Mouse (Mus musculus) gastrocnemius, adult 18-20 months (tissue): ENCODE results near the gene Mab21l3. TPM values are rescaled to one million over a fixed set of nuclear protein-coding genes. Genes with fewer than 3 reads are reported as not detected.
A peak's percentile ranks its signal among the peaks of the same experiment; 100 is the strongest.
"Not testable (repeated sequence)": the region's sequence is repeated elsewhere in the genome, so short reads cannot be mapped to it uniquely, and the experiment has no call there.

Experiments used
- DNase-seq: peaks from one replicate; pipeline ENCODE4 v3.0.0; 2021; ENCODE audit warnings: low spot score
- total RNA-seq, 2 experiments: library from RNA; stranded (reverse); gene quantifications; 2 replicates each; pipeline ENCODE4 v1.2.3; 2021

The Mab21l3 gene
- total RNA-seq, 2 experiments from 2014 or later = not detected

GRCm38 (mm10) chr3:101842372-101843094 lies 6.2 kb downstream of the Mab21l3 start:
- no peak for DNase-seq

GRCm38 (mm10) chr3:101839327-101839726 lies 9.4 kb downstream of the Mab21l3 start:
- DNase-seq = no peak

- no peak for DNase-seq
Observed at GRCm38 (mm10) chr3:101836971-101837370, 11.8 kb downstream of the Mab21l3 start.

- no peak for DNase-seq
Observed at GRCm38 (mm10) chr3:101836532-101836931, 12.2 kb downstream of the Mab21l3 start.

- peak; percentile 57 for DNase-seq
Observed at GRCm38 (mm10) chr3:101836045-101836444, 12.7 kb downstream of the Mab21l3 start.

- DNase-seq = no peak
Observed at GRCm38 (mm10) chr3:101831189-101831858, 17.4 kb downstream of the Mab21l3 start.

DNA sequence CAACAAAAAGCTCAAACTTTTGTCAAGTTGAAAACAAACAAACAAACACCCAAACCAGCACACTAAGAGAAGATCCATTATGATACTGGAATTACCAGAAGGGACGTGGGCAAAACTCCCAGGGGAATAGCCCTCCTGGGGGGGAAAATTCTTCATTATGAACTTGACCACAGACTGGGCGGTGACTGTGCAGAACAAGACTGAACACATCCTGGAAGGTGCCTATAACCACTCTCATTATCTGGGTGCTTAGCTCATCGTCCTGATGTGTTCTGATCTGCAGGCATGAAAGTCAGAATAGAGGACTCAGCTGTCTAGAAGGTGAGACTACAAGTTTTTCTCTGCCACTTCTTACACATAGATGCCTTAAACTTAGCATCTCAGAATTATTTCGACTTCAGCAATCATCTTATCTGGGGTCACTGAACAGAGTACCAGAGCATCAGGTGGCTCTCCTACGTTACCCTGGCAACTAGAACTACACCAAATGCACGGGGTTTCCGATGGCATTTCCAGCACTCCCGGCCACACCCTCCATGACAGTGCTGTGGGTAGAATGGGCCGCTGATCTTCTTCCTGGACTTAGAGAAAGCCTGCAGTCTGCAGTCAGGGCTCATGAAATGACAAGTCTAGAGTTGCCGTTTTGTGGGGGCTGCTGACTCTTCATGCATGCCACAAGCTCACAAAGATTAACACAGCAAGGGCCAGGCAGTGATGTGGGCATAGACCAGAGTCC lies 18.7 kb downstream of the Mab21l3 start:
- DNase-seq = no peak

- no peak for DNase-seq
Observed at GRCm38 (mm10) chr3:101828595-101828994, 20.2 kb downstream of the Mab21l3 start.

- DNase-seq = no peak
Observed at GRCm38 (mm10) chr3:101827220-101827715, 21.5 kb downstream of the Mab21l3 start.

- no peak for DNase-seq
Observed at GRCm38 (mm10) chr3:101824338-101824737, 24.4 kb downstream of the Mab21l3 start.

DNA sequence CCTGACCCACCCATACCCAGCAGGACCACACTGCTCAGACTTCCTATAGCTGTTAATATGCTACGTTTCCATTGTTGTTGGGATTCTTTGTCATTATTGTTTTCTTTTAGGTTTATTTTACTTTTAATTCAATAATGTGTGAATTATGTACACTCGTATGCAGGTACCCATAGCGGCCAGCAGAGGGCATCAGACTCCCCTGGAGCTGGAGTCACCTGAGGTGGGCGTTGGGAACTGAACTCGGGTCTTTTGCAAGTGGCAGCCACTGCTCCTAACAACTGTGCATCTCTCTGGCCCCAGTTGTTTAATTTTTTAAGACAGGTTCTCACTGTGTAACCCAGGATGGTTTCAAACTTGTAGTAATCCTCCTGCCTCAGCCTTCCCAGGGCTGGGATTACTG lies 26.7 kb downstream of the Mab21l3 start:
- DNase-seq = no peak

DNA sequence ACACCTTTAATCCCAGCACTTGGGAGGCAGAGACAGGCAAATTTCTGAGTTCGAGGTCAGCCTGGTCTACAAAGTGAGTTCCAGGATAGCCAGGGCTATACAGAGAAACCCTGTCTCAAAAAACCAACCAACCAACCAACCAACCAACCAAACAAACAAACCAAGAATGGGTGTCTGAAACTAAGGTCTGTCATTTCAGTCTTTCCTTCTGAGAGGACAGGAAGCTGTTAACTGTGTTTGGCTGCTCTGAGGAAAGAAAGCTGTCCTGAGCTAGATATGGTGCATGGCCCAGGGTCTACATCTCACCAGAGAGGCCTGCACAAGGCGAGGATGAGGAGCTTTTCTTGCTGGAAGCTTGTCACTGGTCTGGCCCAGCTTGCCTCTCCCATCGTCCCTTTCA lies 28.1 kb downstream of the Mab21l3 start:
- not testable (repeated sequence) for DNase-seq

DNA sequence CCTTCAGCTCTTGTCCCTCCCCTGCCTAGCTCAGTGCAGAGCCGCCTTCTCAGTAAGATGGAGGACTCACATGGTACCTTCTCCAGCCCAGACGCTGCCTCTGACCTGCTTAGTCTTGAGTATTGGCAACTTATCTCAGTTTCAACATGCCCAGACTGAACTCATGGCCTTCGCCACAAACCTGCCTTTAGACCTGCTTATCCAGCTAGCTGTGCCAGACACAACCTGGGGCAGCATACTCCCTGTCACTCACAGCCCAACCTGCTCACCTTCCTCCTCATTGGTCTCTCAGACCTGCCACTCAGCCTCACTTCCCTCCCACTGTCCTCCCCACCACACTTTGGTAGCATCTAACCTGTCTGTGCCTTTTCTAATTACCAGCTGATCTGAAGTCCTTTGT lies 32.8 kb downstream of the Mab21l3 start:
- DNase-seq = no peak

- DNase-seq = no peak
Observed at GRCm38 (mm10) chr3:101814790-101815189, 34.0 kb downstream of the Mab21l3 start.

DNA sequence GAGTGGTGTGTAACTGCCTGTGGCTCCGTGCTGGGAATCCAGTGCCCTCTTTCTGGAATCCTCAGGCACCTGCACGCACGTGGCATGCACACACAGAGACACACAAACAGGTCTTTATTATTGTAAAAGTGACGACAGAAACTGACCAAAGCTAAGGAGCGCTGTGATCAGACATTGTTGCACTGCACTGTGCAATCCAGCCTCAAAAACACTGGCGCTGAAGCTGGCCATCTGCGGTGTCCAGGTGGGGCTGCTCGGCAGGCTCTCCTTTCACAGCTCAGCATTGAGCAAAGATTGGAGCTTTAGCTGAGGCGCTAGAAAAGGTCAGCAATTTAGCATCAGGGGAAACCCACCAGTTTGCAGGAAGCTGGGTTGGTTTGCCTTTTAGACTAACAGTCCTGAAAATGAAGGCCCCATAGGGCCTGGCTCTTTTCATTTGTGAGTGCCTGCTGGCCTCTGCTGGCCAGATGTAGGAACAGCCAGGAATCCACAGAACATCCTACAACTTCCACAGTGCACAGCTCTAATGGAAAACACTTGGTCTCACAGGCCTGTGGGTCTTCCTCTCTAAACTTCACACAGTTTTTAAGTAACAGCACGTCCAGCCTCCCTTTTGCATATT lies 36.3 kb downstream of the Mab21l3 start:
- peak; percentile 49 for DNase-seq

DNA sequence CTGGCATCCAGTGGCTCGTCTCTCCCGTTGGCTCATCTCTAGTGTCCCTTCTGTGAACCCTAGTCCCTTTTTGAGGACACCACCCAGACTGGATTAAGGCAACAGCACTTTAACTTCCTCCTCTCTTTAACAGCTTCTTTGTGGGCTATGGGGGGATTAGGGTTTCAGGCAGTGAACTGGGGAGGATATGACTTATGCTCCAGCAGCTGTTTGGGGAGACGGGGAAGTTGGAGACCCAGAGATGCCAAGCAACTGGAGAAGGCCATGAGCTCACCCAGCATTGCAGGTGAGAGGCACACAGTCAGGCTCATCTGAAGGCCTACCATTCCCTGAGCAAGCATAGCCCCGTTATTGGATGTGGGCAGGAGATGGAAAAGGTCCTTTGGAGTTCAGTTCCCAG lies 36.8 kb downstream of the Mab21l3 start:
- no peak for DNase-seq

DNA sequence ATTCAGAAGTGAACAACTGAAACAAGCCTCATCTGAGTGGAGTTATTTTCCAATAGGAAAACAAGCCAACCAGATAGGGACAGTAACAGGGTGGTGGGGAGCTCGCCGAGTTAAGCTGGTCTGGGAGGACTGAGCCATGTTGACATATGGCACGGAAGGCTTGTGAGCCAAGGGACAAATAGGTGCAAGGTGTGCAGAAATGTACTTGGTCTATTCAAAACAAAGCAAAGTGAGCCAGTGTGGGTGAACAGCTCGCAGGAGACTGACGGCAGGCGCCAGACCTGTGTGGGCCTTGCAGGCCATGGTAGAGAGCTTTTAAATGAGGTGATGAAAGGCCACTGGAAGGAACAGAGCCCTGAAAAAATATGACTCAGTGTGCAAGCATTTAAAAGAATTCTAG lies 41.1 kb downstream of the Mab21l3 start:
- DNase-seq = no peak

DNA sequence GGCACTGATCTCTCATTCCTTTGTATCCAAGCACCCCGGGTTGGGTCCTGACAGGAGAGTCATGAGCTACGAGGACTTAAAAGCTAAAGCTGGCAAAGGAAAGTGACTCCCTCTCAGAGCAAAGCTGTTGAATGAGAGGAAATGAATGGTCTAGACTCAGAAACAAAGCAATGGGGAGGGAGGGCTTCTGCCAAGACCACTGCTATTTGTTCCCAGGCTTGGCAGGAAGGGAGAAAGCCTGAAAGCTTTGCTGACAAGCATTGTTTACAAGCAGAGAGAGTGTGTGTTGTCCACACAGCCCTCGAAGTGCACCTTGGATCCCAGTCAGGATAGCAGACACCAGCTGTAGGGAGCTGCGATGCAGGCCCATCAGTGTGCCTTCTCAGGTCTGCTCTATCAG lies 41.8 kb downstream of the Mab21l3 start:
- no peak for DNase-seq

GRCm38 (mm10) chr3:101806149-101806548 lies 42.6 kb downstream of the Mab21l3 start:
- peak; percentile 87 for DNase-seq

GRCm38 (mm10) chr3:101805562-101806004 lies 43.2 kb downstream of the Mab21l3 start:
- no peak for DNase-seq

DNA sequence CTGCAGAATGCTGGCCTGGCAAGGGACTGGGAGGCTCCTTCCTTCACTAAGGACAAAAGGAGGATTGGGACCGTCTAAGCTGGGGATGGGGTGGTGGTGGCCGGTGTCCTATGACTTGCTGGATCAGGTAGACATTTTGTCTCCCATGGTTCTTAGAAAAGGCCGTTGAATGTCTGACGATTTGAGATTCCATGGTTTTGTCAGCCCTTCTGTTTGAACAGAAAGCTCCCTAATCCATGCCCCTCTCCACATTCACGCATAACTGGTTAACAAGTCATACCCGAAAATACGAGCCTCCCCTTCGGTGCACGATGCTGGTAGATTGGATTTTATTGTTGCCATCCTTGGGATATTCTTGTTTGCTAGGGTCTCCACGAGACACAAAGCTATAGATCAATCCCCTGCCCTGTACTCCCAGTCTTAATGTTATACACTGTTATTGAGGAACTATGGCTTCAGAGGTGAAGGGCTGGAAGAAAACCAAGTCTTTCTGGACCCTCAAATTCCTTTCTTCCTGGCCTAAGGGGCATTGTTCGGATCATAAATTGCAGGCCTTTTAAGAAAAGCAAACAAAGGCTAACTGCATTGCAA lies 43.7 kb downstream of the Mab21l3 start:
- no peak for DNase-seq
